Mouse (Mus musculus) myocyte (in vitro differentiated cells): ENCODE measurements around the gene Fbxl19. TPM values are rescaled to one million over a fixed set of nuclear protein-coding genes. Genes with fewer than 3 reads are reported as not detected.

ENCODE experiments used
- H3K27me3 ChIP-seq: one replicate; pipeline ENCODE4 v1.6.1; 2011; ENCODE audit not compliant: control insufficient read depth, insufficient read depth, insufficient read length
- H3K36me3 ChIP-seq: one replicate; pipeline ENCODE4 v1.6.1; 2011; ENCODE audit not compliant: control insufficient read depth, insufficient read depth
- H3K4me2 ChIP-seq: one replicate; pipeline ENCODE4 v1.6.1; 2011; ENCODE audit warnings: low read depth, control low read depth
- H3K4me3 ChIP-seq: one replicate; pipeline ENCODE4 v1.5.1; 2011; ENCODE audit warnings: mild to moderate bottlenecking, control low read depth, moderate library complexity
- H3K79me2 ChIP-seq: one replicate; pipeline ENCODE4 v1.6.1; 2011; ENCODE audit not compliant: control insufficient read depth, insufficient read depth
- H3ac ChIP-seq: one replicate; pipeline ENCODE4 v1.6.1; 2011; ENCODE audit not compliant: control insufficient read depth, insufficient read length
- CEBPB ChIP-seq: IDR thresholded peaks from 2 replicates; pipeline ENCODE4 v1.6.1; 2011; ENCODE audit warnings: mild to moderate bottlenecking, moderate library complexity; ENCODE audit not compliant: poor library complexity, insufficient read depth, severe bottlenecking
- E2F4 ChIP-seq: IDR thresholded peaks from one replicate; pipeline ENCODE4 v1.6.1; 2011; ENCODE audit warnings: mild to moderate bottlenecking, control low read depth, moderate library complexity; ENCODE audit not compliant: insufficient read depth
- MAX ChIP-seq: IDR thresholded peaks from one replicate; pipeline ENCODE4 v1.6.1; 2011; ENCODE audit warnings: low read depth, mild to moderate bottlenecking, control low read depth
- MYOD1 ChIP-seq, 3 experiments: IDR thresholded peaks; one replicate each; pipeline ENCODE4 v1.6.1; 2011; ENCODE audit warnings: control low read depth in 2 of 3, low read depth in 2 of 3, mild to moderate bottlenecking in 2 of 3, moderate library complexity in 1 of 3; ENCODE audit not compliant: insufficient read length in 2 of 3, control insufficient read depth in 1 of 3
- MYOG ChIP-seq, 3 experiments: IDR thresholded peaks; one replicate each; pipeline ENCODE4 v1.6.1; 2011; ENCODE audit warnings: control low read depth in 2 of 3, low read depth in 2 of 3, mild to moderate bottlenecking in 2 of 3; ENCODE audit not compliant: insufficient read length in 2 of 3, control insufficient read depth in 1 of 3, insufficient read depth in 1 of 3
- POLR2A ChIP-seq: IDR thresholded peaks from one replicate; pipeline ENCODE4 v1.6.1; 2011; ENCODE audit warnings: low read depth, mild to moderate bottlenecking, control low read depth, moderate library complexity; ENCODE audit not compliant: insufficient read length
- POLR2AphosphoS2 ChIP-seq: IDR thresholded peaks from one replicate; pipeline ENCODE4 v1.6.1; 2011; ENCODE audit warnings: low read depth, control low read depth; ENCODE audit not compliant: insufficient read length
- REST ChIP-seq: IDR thresholded peaks from one replicate; pipeline ENCODE4 v1.6.1; 2011; ENCODE audit warnings: mild to moderate bottlenecking, control low read depth, moderate library complexity; ENCODE audit not compliant: insufficient read depth, insufficient read length
- SRF ChIP-seq: IDR thresholded peaks from one replicate; pipeline ENCODE4 v1.6.1; 2011; ENCODE audit warnings: low read depth; ENCODE audit not compliant: control insufficient read depth, insufficient read length
- TCF12 ChIP-seq: IDR thresholded peaks from one replicate; pipeline ENCODE4 v1.6.1; 2011; ENCODE audit warnings: mild to moderate bottlenecking, control low read depth; ENCODE audit not compliant: poor library complexity, insufficient read depth, severe bottlenecking
- TCF3 ChIP-seq: IDR thresholded peaks from one replicate; pipeline ENCODE4 v1.6.1; 2011; ENCODE audit warnings: low read depth, control low read depth; ENCODE audit not compliant: insufficient read length
- USF1 ChIP-seq: IDR thresholded peaks from one replicate; pipeline ENCODE4 v1.6.1; 2011; ENCODE audit warnings: low read depth, mild to moderate bottlenecking, control low read depth, moderate library complexity
- polyA plus RNA-seq: library from polyadenylated mRNA; unstranded; fragments of >200 nt; fragmentation: generic; extraction: Trizol; gene quantifications from one replicate; pipeline ENCODE4 v1.2.1, GENCODE M21; 2012; ENCODE audit warnings: missing spikeins

Fbxl19 gene
- polyA plus RNA-seq, 1 experiment: 11.9 TPM

DNA sequence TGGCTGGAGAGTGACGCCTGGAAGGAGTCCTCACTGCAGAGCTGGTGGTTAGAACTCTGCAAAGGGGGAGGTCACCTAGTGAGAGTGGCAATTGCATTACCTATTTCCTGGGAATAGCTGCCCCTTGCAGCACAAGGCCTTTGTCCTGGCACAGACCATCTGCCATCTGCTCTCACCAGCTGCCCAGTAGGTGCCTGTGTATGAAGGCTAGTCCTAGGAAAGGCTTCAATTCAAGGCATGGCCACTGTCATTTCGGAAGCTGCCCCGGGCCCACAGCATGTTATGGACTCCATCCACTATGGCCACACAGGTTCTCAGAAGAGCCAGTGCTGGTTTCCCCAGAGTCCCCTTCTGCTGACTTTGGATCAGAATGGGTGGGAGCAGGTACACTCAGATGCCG is 54.2 kb downstream of the Fbxl19 start:
- Histone ChIP-seq H3ac (no peak overlapping the region), H3K4me2 (no peak overlapping the region), H3K4me3 (no peak overlapping the region), H3K36me3 (peaks cover 16% of the 10 kb centered on the region), H3K79me2 (no peaks in the 10 kb centered on the region), H3K27me3 (no peaks in the 10 kb centered on the region)
- TF ChIP-seq POLR2AphosphoS2: no peak
- no peak for TF ChIP-seq MYOG (IDR thresholded peaks at IDR 0.05; ENCODE audit: control insufficient read depth in 1 of 3, insufficient read depth in 1 of 3, insufficient read length in 2 of 3, low read depth in 2 of 3)
- no peak for TF ChIP-seq MYOD1 (IDR thresholded peaks at IDR 0.05; ENCODE audit: control insufficient read depth in 1 of 3, insufficient read length in 2 of 3, low read depth in 2 of 3)
- TF ChIP-seq TCF3: no peak
- no peak for TF ChIP-seq CEBPB
- TF ChIP-seq REST: no peak
- no peak for TF ChIP-seq SRF
- no peak for TF ChIP-seq USF1
- TF ChIP-seq MAX: no peak
- no peak for TF ChIP-seq TCF12
- no peak for TF ChIP-seq POLR2A
- TF ChIP-seq E2F4: no peak

GRCm38 (mm10) chr7:127799211-127799610 is 54.9 kb downstream of the Fbxl19 start:
- TF ChIP-seq POLR2A (no peak), USF1 (no peak), MAX (no peak), TCF12 (no peak), TCF3 (no peak)
- Histone ChIP-seq H3K79me2 (no peaks in the 10 kb centered on the region), H3K4me3 (no peak overlapping the region), H3K27me3 (no peaks in the 10 kb centered on the region), H3K36me3 (peaks cover 16% of the 10 kb centered on the region), H3K4me2 (no peak overlapping the region), H3ac (no peak overlapping the region)

DNA sequence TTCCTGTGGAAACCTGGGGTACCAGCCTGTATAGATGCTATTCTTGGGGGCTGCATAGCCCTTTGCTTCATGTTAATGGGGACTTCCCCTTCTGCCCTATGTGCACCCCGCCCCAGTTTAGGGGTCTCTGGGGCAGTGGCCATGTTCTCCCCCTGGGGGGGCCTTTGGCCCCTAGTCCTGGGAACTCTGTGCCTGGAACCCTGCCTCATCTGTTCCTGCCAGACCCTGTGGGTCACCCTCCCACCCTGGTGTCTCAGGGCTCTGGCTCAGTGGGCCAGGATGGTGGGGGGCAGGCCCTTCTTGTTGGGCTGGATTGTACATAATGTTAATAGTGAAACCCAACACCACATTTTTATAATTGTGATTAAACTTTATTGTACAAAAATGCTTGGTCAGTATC is 55.4 kb downstream of the Fbxl19 start:
- Histone ChIP-seq H3K27me3 (no peaks in the 10 kb centered on the region), H3K4me2 (no peak overlapping the region), H3K36me3 (peaks cover 14% of the 10 kb centered on the region), H3K79me2 (no peaks in the 10 kb centered on the region), H3K4me3 (no peak overlapping the region), H3ac (no peak overlapping the region)
- TF ChIP-seq POLR2A: no peak
- no peak for TF ChIP-seq E2F4
- no peak for TF ChIP-seq SRF
- TF ChIP-seq MAX: no peak
- TF ChIP-seq USF1: no peak
- TF ChIP-seq TCF12: no peak
- TF ChIP-seq POLR2AphosphoS2: no peak
- TF ChIP-seq MYOD1 (IDR thresholded peaks at IDR 0.05; ENCODE audit: control insufficient read depth in 1 of 3, insufficient read length in 2 of 3, low read depth in 2 of 3): no peak
- TF ChIP-seq TCF3: no peak
- no peak for TF ChIP-seq MYOG (IDR thresholded peaks at IDR 0.05; ENCODE audit: control insufficient read depth in 1 of 3, insufficient read depth in 1 of 3, insufficient read length in 2 of 3, low read depth in 2 of 3)
- no peak for TF ChIP-seq REST
- no peak for TF ChIP-seq CEBPB

DNA sequence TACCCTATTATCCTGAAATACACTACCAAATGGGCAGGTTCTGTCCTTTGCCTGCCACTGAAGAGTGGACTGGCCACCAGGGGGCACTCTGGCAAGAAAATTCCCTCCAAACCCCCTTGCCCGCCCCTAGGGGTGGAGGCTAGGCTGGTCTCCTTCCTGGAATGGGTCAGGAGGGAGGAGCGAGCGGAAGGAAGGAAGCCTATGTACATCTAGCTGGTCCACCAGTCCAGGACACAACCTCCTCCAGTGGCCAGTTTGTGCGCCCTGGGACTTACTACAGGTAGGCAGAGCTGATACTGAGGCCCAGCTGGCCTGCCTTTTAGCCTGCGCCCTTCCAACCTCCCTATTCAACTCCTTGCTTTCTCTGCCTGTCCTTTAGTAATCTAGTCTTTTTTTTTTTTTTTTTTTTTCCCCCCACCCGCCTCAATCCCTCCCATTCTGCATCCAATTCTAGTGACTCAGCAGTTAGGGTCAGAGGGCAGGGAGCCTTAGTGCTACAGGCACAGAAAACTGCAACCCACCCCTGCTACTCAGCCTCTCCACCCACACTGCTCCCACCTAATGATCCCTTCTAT is 56.2 kb downstream of the Fbxl19 start, which contains the start of gene Hsd3b7:
Gene Hsd3b7, plus strand, starts transcription at position 170 of the 575 bp plus-strand sequence.
- no peaks in the 10 kb centered on the region for H3K27me3 ChIP-seq
- H3K36me3 ChIP-seq: peaks cover 10% of the 10 kb centered on the region
- H3K79me2 ChIP-seq: no peaks in the 10 kb centered on the region
- peak within 1 kb of the TSS; percentile 74 for H3K4me2 ChIP-seq
- no peak within 1 kb of the TSS for H3K4me3 ChIP-seq
- no peak within 1 kb of the TSS for H3ac ChIP-seq
- TF ChIP-seq POLR2AphosphoS2 (peak; percentile 95), POLR2A (peak; percentile 70), MYOG (IDR thresholded peaks at IDR 0.05; ENCODE audit: control insufficient read depth in 1 of 3, insufficient read depth in 1 of 3, insufficient read length in 2 of 3, low read depth in 2 of 3) (no peak), SRF (no peak)

DNA sequence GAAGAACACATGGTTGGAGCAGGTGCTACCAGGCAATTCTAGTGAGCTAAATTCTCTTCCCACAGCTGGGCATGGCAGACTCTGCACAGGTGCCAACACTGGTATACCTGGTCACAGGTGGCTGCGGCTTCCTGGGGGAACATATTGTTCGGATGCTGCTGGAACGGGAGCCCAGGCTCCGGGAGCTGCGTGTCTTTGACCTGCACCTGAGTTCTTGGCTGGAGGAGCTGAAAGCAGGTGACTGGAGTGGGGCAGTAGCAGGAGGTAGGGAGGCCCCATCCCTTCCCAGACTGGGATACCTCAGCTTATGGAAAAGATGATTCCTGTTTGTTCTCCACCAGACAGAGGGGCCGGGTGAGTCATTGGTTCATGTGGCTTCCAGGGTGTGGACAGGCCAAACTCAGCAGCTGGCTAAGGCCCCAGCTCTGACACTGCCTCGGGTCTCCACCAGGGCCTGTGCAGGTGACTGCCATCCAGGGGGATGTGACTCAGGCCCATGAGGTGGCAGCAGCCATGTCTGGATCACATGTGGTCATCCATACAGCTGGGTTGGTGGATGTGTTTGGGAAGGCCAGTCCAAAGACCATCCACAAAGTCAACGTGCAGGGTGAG is 56.8 kb downstream of the Fbxl19 start:
- Histone ChIP-seq H3K36me3 (peaks cover 10% of the 10 kb centered on the region), H3K4me2 (peak overlapping the region; percentile 74), H3ac (no peak overlapping the region), H3K79me2 (no peaks in the 10 kb centered on the region), H3K27me3 (no peaks in the 10 kb centered on the region), H3K4me3 (no peak overlapping the region)
- TF ChIP-seq TCF12 (no peak), CEBPB (no peak), REST (no peak), TCF3 (no peak), MYOG (IDR thresholded peaks at IDR 0.05; ENCODE audit: control insufficient read depth in 1 of 3, insufficient read depth in 1 of 3, insufficient read length in 2 of 3, low read depth in 2 of 3) (peak in 1 of 3 experiments; percentile 4)
